Mouse (Mus musculus) neural tube, embryonic 13.5 days (tissue): ENCODE measurements around the gene Gjb3. TPM values are rescaled to one million over a fixed set of nuclear protein-coding genes. Genes with fewer than 3 reads are reported as not detected.

ENCODE experiments used
- ATAC-seq: fragments of 200-750 bp; cut with Nextera tagmentation; 2 replicates; pipeline ENCODE4 v1.8.0; 2017; ENCODE audit warnings: low read depth, mild to moderate bottlenecking, moderate TSS enrichment, moderate library complexity
- H3K27ac ChIP-seq: fragments of 300-500 bp; sonication (generic); replicated peaks from 2 replicates; pipeline ENCODE4 v1.5.1; 2015; ENCODE audit warnings: moderate library complexity, mild to moderate bottlenecking, inconsistent platforms
- H3K27me3 ChIP-seq: fragments of 300-500 bp; sonication (generic); 2 replicates; pipeline ENCODE4 v1.6.1; 2015; ENCODE audit warnings: mild to moderate bottlenecking, inconsistent platforms
- H3K36me3 ChIP-seq: fragments of 300-500 bp; sonication (generic); 2 replicates; pipeline ENCODE4 v1.6.1; 2015; ENCODE audit warnings: mild to moderate bottlenecking, inconsistent platforms
- H3K4me1 ChIP-seq: fragments of 300-500 bp; sonication (generic); replicated peaks from 2 replicates; pipeline ENCODE4 v1.6.1; 2015; ENCODE audit warnings: inconsistent platforms
- H3K4me2 ChIP-seq: fragments of 300-500 bp; sonication (generic); 2 replicates; pipeline ENCODE4 v1.6.1; 2015; ENCODE audit warnings: inconsistent platforms, mild to moderate bottlenecking, moderate library complexity
- H3K4me3 ChIP-seq: fragments of 300-500 bp; sonication (generic); 2 replicates; pipeline ENCODE4 v1.5.1; 2015; ENCODE audit warnings: mild to moderate bottlenecking, inconsistent platforms
- H3K9ac ChIP-seq: fragments of 300-500 bp; sonication (generic); 2 replicates; pipeline ENCODE4 v1.6.1; 2015; ENCODE audit warnings: moderate library complexity, mild to moderate bottlenecking, inconsistent platforms
- H3K9me3 ChIP-seq: fragments of 300-500 bp; sonication (generic); 2 replicates; pipeline ENCODE4 v1.6.1; 2016; ENCODE audit warnings: inconsistent platforms
- WGBS: fragments of 180-500 bp; shearing (Covaris S2); methylation state at CpG from one replicate; pipeline ENCODE4 v1.1.7; 2015; 5-methylcytosine and 5-hydroxymethylcytosine counted together
- polyA plus RNA-seq: library from polyadenylated mRNA; unstranded; fragments of >200 nt; fragmentation: Nextera tagmentation; extraction: Ambion mirVana; gene quantifications from 2 replicates; pipeline ENCODE4 v1.2.1, GENCODE M21; 2015

Gene Gjb3
- not detected in 2 replicates for polyA plus RNA-seq

GRCm38 (mm10) chr4:127330181-127331100 is at the start of gene Gjb3:
TSS of gene Gjb3 (minus strand) at chr4:127330844.
- peak; percentile 40; the same call in 1 of the 2 replicates for ATAC-seq
- 2% methylated on average over 49 of the region's 49 CpGs for WGBS
- H3K9ac ChIP-seq: peak within 1 kb of the TSS; percentile 47; the same call in 1 of the 2 replicates

GRCm38 (mm10) chr4:127377344-127377743 is 46.7 kb upstream of the Gjb3 start:
- peaks cover 9% of the 10 kb centered on the region for H3K4me1 ChIP-seq
- no peaks in the 10 kb centered on the region for H3K36me3 ChIP-seq
- WGBS: 36% methylated on average over 4 of the region's 4 CpGs

More at GRCm38 (mm10) chr4:127330181-127331100, at the start of gene Gjb3:
- Histone ChIP-seq H3K4me1 (peaks cover 23% of the 10 kb centered on the region), H3K4me2 (peak within 1 kb of the TSS; percentile 48), H3K27ac (no peak within 1 kb of the TSS), H3K27me3 (peaks cover 65% of the 10 kb centered on the region), H3K36me3 (no peaks in the 10 kb centered on the region), H3K4me3 (peak within 1 kb of the TSS; percentile 20), H3K9me3 (no peaks in the 10 kb centered on the region)

GRCm38 (mm10) chr4:127375541-127376177 is 45.0 kb upstream of the Gjb3 start:
- no peaks in the 10 kb centered on the region for H3K9me3 ChIP-seq
- H3K27ac ChIP-seq: no peak overlapping the region
- WGBS: 58% methylated on average over 17 of the region's 17 CpGs
- no peak overlapping the region for H3K4me2 ChIP-seq
- no peak overlapping the region for H3K9ac ChIP-seq
- H3K4me3 ChIP-seq: no peak overlapping the region
- no peaks in the 10 kb centered on the region for H3K36me3 ChIP-seq
- peak; percentile 74 for ATAC-seq
- peaks cover 9% of the 10 kb centered on the region for H3K4me1 ChIP-seq
- H3K27me3 ChIP-seq: no peaks in the 10 kb centered on the region

More at GRCm38 (mm10) chr4:127377344-127377743, 46.7 kb upstream of the Gjb3 start:
- H3K4me3 ChIP-seq: no peak overlapping the region
- no peak overlapping the region for H3K27ac ChIP-seq
- H3K4me2 ChIP-seq: no peak overlapping the region
- no peaks in the 10 kb centered on the region for H3K27me3 ChIP-seq
- H3K9me3 ChIP-seq: no peaks in the 10 kb centered on the region
- H3K9ac ChIP-seq: no peak overlapping the region
- ATAC-seq: no peak

GRCm38 (mm10) chr4:127374645-127375044 is 44.0 kb upstream of the Gjb3 start:
- H3K27me3 ChIP-seq: no peaks in the 10 kb centered on the region
- ATAC-seq: no peak
- 85% methylated on average over 4 of the region's 4 CpGs for WGBS
- no peak overlapping the region for H3K4me3 ChIP-seq
- H3K27ac ChIP-seq: no peak overlapping the region
- H3K9me3 ChIP-seq: no peaks in the 10 kb centered on the region
- H3K9ac ChIP-seq: no peak overlapping the region
- H3K4me2 ChIP-seq: no peak overlapping the region
- H3K36me3 ChIP-seq: no peaks in the 10 kb centered on the region
- peaks cover 9% of the 10 kb centered on the region for H3K4me1 ChIP-seq

- Histone ChIP-seq H3K4me1 (peaks cover 16% of the 10 kb centered on the region), H3K36me3 (no peaks in the 10 kb centered on the region), H3K27me3 (no peaks in the 10 kb centered on the region), H3K4me3 (no peak overlapping the region), H3K4me2 (no peak overlapping the region), H3K9me3 (no peaks in the 10 kb centered on the region), H3K9ac (no peak overlapping the region), H3K27ac (no peak overlapping the region)
- ATAC-seq: no peak
- WGBS: 51% methylated on average over 8 of the region's 8 CpGs
Observed at GRCm38 (mm10) chr4:127373491-127373890, 42.8 kb upstream of the Gjb3 start.

DNA sequence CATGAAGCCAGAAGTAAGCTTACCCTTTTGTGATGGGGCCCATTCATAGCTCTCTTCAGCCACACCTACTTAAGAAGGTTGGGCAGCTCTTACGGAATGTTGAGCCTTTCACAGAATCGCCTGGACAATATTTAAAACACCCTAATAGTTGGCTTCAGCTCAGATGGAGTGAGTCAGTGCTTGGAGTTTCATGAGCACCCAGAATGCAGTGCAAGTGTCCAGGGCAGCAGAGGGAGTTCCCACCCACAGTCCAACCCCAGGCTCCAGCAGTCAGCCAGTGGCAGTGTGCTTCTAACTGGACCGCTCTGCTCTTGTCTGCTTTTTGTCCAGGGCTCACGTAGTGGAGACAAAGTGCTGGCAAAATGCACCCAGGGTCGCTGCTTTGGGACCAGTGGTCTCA is 40.9 kb upstream of the Gjb3 start:
- WGBS: 80% methylated on average over 5 of the region's 5 CpGs
- H3K36me3 ChIP-seq: no peaks in the 10 kb centered on the region
- H3K9ac ChIP-seq: no peak overlapping the region
- H3K27ac ChIP-seq: no peak overlapping the region
- no peaks in the 10 kb centered on the region for H3K9me3 ChIP-seq
- ATAC-seq: no peak
- H3K27me3 ChIP-seq: no peaks in the 10 kb centered on the region
- H3K4me3 ChIP-seq: no peak overlapping the region
- H3K4me1 ChIP-seq: peaks cover 22% of the 10 kb centered on the region
- H3K4me2 ChIP-seq: no peak overlapping the region

DNA sequence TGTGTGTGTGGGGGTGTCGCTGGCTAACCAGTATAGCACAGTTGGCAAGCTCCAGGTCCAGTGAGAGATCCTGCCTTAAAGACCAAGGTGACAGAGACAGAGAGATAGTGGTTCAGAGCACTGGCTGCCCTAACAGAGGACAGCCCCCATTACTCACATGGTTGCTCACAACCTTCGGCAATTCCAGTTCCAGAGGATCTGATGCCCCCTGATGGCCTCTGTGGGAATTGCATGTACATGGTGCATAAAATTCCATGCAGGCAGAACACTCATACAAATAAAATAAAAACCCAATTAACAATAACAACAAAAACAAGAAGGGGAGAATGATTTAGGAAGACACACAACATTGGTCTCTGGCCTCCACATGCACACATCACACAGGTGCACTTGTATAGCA is 39.8 kb upstream of the Gjb3 start:
- Histone ChIP-seq H3K9ac (no peak overlapping the region), H3K9me3 (no peaks in the 10 kb centered on the region), H3K27ac (no peak overlapping the region), H3K4me1 (peaks cover 26% of the 10 kb centered on the region), H3K36me3 (no peaks in the 10 kb centered on the region), H3K4me3 (no peak overlapping the region), H3K27me3 (no peaks in the 10 kb centered on the region), H3K4me2 (no peak overlapping the region)
- WGBS: 50% methylated on average over 2 of the region's 2 CpGs
- no peak for ATAC-seq

DNA sequence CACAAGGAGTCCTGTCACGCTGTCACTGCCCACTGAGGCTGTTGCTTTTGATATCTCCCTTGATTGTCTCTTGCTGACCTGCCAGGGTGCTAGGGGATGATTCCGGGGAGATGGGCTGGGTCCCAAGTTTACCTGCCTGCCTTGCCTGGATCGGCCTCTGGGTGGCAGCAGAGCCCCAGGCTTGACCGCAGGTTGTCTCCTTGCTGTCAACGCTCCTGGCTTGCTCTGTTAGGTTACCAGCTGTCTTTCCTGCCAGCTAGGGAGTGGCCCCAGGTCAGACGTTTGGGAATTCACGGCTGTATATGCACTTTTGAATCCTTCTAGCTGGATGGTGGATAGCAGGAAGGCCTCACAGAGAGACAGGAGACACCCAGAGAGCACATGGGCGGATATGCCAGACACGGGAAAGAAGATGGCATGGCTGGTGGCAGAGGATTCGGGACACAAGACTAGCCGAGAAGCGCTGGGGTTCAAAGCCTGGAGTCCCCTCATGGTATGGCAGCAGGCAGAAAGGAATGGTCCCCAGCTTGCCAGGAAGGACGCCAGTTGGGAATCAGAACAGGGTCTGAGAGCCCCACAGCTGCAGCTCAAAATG is 37.8 kb upstream of the Gjb3 start:
- no peak overlapping the region for H3K9ac ChIP-seq
- 28% methylated on average over 13 of the region's 13 CpGs for WGBS

DNA sequence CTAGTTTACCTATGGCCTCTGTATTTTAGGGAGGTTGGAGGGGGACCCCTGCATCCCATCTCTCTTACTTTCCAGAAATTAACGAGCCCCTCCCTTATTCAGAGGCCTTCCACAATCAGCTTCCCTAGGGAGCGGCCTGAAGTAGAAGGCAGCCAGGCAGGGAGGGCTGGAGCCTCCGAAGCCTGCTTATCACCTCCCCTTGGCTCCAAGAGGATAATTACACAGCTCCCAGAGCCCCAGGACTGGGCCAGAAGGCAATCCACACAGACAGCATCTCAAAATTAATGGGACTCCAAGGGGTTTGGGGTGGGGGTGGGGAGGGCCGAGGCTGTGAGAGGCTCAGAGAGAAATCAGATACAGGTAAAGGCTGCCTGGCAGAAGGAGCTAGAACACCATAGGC is 35.2 kb upstream of the Gjb3 start:
- Histone ChIP-seq H3K4me2 (no peak overlapping the region), H3K27ac (0 out of 2 replicates have a peak overlapping the region, but pooled peaks have one; percentile 18), H3K9ac (no peak overlapping the region), H3K4me1 (peaks cover 28% of the 10 kb centered on the region), H3K27me3 (no peaks in the 10 kb centered on the region), H3K9me3 (no peaks in the 10 kb centered on the region), H3K36me3 (no peaks in the 10 kb centered on the region), H3K4me3 (no peak overlapping the region)
- ATAC-seq: no peak
- WGBS: 11% methylated on average over 4 of the region's 4 CpGs

More for the DNA sequence above, 37.8 kb upstream of the Gjb3 start:
- 0 out of 2 replicates have a peak, but pooled peaks have one; percentile 55 for ATAC-seq
- H3K4me2 ChIP-seq: no peak overlapping the region
- no peaks in the 10 kb centered on the region for H3K36me3 ChIP-seq
- H3K27me3 ChIP-seq: no peaks in the 10 kb centered on the region
- no peaks in the 10 kb centered on the region for H3K9me3 ChIP-seq
- H3K27ac ChIP-seq: no peak overlapping the region
- peaks cover 30% of the 10 kb centered on the region for H3K4me1 ChIP-seq
- no peak overlapping the region for H3K4me3 ChIP-seq

- WGBS: 14% methylated on average over 5 of the region's 5 CpGs
- Histone ChIP-seq H3K27me3 (no peaks in the 10 kb centered on the region), H3K4me3 (no peak overlapping the region), H3K4me1 (peaks cover 28% of the 10 kb centered on the region), H3K9ac (no peak overlapping the region), H3K27ac (peak overlapping the region; percentile 18; the same call in 1 of the 2 replicates), H3K36me3 (no peaks in the 10 kb centered on the region), H3K9me3 (no peaks in the 10 kb centered on the region), H3K4me2 (no peak overlapping the region)
- no peak for ATAC-seq
Observed at GRCm38 (mm10) chr4:127365433-127365832, 34.8 kb upstream of the Gjb3 start.

DNA sequence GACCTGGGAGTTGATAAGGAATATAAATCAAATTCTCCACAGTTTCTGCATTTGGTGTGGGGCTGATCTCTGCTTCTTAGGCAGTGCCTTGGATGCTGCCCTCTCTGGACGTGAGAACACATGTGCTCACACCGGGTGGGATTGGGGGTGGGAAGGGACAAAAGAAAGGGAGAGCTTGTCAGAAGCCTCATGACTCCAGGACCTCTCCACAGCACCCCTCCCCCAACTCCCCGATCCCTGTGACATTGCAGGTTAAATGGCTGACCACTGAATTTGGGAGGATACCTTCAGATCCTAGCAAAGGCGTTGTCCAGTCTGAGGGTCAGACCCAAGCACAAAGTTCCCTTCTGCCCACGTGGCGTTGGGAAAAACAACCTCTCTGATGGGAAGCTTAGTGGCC is 33.8 kb upstream of the Gjb3 start:
- ATAC-seq: no peak
- 66% methylated on average over 6 of the region's 6 CpGs for WGBS
- Histone ChIP-seq H3K4me1 (peaks cover 28% of the 10 kb centered on the region), H3K4me2 (no peak overlapping the region), H3K36me3 (no peaks in the 10 kb centered on the region), H3K27me3 (no peaks in the 10 kb centered on the region), H3K9me3 (no peaks in the 10 kb centered on the region), H3K27ac (no peak overlapping the region), H3K4me3 (no peak overlapping the region), H3K9ac (no peak overlapping the region)

- 54% methylated on average over 4 of the region's 4 CpGs for WGBS
- ATAC-seq: no peak
Observed at GRCm38 (mm10) chr4:127363331-127363730, 32.7 kb upstream of the Gjb3 start.

More at GRCm38 (mm10) chr4:127363331-127363730, 32.7 kb upstream of the Gjb3 start:
- Histone ChIP-seq H3K27ac (no peak overlapping the region), H3K36me3 (no peaks in the 10 kb centered on the region), H3K4me3 (no peak overlapping the region), H3K9ac (no peak overlapping the region), H3K9me3 (no peaks in the 10 kb centered on the region), H3K4me2 (no peak overlapping the region), H3K4me1 (peaks cover 20% of the 10 kb centered on the region; the same call in 1 of the 2 replicates), H3K27me3 (no peaks in the 10 kb centered on the region)
